Mouse (Mus musculus) kidney, adult 8-10 months (tissue): ENCODE results near the gene Bud31.
A peak's percentile ranks its signal among the peaks of the same experiment; 100 is the strongest.
"Not testable (repeated sequence)": the region's sequence is repeated elsewhere in the genome, so short reads cannot be mapped to it uniquely, and the experiment has no call there.

Source experiments
- DNase-seq, 2 experiments: peaks; one replicate each; pipeline ENCODE4 v3.0.0; 2022

The Bud31 gene

DNA sequence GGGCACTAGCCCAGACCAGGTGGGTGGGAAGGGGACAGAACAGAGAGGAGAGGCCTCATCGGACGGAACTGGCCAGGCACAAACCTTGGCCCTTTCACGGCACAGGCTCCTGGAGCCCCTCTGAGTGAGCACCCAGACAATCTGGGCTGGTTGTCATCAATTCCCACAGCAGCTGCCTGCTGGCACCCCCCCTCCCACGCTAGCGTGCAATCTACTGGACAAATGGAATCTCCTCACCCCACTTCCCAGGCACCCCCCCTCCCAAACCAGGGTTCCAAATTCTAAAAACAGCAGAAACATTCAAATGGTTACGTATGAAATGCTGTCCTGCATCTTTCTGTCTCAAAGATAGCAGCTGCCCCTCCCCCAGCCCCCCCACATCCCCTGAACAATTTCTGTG lies 10.4 kb upstream of the Bud31 start:
- DNase-seq = not testable (repeated sequence)

DNA sequence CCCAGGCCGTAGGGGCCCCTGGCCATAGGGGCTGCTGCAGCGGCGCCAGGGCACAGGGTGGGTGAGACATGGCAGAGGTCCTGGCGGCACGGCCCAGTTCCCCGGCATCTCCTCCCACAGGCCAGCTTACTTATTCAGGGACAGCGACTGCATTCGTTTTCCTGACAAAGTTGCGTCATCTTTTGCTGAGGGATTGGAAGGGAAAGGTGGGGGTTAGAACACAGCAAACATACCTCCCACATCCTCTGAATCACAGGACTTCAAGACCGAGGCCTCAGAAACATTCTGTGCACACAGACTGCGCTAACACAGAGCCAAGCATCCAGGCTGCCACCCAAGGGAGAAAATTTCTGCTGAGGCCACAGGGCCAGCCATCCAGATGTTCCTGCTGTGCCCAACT lies 10.0 kb upstream of the Bud31 start:
- DNase-seq = no peak

DNA sequence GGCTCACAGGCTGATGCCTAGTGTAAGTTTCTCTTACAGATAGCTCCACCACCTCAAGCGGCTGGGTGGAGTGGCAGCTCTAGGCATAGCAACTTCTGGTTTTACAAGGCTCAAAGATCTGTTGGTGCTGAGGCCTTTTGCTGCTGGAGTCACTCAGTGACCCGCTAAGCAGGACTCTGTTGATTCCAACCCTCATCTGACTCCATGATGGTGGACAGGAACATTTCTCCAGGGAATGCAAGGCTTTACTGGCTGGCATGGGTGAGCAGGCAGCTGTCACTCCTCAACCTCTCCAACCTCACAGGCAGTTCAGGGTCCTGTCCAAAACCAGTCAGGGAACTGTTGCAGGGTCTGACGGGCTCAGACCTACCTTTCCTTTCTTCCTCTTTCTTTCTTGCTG lies 9.2 kb upstream of the Bud31 start:
- DNase-seq = no peak

DNA sequence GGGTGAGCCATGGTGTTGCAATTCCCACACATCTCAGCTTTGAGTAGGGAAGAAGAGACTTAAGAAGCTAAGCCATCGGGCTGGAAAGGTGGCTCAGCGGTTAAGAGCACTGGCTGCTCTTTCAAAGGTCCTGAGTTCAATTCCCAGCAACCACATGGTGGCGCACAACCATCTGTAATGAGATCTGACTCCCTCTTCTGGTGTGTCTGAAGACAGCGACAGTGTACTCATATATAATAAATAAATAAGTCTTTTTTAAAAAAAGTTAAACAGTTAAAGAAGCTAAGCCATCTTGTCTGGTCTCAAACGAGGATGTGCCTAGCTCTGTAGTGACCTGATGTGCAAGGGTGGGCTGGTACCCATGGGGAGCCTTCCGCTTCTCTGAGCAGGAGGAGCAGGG lies 6.9 kb upstream of the Bud31 start:
- not testable (repeated sequence) for DNase-seq

DNA sequence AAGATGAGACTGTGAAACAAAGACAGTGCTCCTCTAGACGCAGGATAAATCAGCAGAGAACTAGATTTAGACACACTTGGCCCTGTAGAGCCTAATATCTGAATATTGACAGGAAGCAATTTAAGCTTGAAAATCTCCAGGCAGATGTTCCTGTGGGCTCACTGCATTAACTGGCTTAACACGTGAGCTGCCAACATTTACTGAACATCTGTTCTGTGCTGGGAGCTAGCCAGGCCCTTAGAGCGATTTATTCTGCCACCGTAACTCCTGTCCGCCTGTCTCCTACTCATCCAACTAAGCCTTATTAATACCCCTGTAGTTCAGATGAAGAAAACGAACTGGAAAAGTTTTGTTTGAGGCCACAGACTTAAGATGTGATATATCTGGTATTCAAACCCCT lies 1.3 kb upstream of the Bud31 start:
- DNase-seq = no peak

DNA sequence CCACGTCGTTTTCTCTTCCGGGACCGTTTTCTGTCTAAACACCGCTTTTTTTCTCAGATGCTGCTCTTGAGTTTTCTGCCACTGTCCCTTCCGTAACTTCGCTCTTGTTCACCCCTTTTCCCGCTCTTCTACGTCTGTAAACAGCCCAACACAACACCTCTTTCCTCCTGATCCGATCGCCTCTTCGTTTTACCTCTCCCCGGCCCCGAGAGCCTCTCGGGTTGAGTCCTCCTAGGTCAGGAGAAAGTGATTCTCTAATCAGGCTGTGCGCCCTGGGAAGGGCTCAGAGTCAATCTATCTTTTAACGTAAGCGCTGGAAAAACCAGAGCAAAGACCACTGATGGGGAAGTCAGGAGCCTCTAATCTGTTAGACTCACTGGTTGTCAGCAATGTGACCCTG lies 449 bp downstream of the Bud31 start:
- DNase-seq = no peak

DNA sequence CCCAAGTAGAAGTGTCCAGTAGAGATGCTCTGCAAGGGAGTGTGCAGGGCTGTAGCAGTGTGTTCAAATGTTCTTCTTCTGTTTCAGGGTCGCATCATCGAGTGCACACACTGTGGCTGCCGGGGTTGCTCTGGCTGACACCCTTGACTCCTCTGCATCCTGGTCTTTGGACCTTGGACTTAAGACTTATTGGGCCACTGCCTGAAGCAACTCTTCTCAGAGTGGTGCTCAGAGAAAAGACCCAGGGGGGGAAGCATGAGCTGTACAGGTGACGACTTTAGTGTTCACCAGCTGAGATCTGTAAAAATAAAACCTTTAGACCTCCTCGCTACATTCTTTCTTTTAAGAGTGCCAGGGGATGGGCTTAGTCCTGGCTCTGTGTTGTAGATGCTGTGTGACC lies 7.6 kb downstream of the Bud31 start:
- peak; percentile 60 to 66 for DNase-seq

DNA sequence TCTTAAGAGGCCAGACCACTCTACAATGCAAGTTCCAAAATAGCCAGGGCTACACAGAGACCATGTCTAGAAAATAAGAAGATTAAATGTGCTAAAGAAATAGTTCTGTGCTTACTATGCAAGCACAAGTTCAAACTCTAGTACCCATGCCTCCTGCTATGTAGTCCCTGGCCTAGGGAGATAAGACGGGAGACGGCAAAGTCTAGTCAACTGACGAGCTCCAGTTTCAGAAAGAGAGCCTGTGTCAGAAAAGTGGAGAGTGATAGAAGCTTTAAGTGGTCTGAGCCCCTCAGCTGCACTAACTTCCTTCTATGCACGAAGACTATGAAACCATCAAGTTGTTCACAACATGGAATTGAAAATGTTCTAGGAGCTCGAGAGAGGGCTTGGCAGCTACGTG lies 9.1 kb downstream of the Bud31 start:
- no peak for DNase-seq

DNA sequence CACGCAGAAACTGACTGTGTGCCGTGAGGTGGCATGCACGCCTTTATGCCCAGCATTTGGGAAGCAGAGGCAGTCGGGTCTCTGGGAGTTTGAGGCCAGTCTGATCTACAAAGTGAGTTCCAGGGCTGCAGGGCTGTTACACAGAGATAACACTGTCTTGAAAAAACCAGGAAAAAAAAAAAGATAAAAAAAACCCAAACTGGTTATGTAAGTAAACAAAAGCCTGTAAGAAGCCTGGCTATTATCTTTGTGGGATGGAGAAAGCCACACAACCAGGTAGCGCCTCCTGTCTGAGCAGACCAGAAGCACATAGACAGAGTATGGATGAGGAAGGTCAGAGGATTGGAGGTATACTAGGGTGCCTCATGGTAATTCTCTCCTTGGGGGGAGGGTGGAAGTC lies 12.5 kb downstream of the Bud31 start:
- no peak for DNase-seq

DNA sequence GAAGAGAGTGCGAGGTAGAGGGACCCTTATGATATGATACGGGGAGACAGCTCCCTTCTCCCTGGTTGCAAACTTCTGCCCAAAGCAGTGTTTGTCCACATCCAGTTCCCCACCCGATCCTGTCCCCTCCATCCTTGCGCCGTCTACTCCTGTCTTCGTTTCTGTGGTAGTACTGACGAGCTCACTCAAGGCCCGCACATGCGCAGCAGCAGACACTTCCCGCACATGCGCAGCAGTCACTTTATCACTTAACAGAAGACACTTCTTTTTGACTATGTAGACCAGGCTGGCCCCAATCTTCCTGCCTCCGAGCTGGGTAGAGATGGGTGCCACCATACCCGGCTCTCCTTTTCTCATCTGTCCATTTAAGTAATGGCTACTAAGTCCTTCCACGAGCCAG lies 21.2 kb downstream of the Bud31 start:
- no peak for DNase-seq

DNA sequence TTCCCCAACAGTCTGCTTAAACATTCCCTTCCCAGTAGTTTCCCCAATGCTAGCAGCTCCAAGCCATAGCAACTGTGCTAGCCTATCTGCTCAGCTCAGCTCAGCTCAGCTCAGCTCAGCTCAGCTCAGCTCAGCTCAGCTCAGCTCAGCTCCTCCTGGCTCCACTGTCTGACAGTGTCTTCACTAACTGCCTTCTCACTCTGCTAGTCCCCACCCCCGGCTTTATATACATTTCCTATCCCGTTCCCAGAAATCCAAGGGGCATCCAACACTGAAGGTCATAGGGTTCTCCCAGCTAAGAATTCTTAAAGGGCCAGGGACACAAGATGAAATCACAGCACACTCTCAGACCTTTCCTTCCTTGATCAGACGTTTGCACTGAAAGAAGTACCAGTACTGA lies 24.5 kb downstream of the Bud31 start:
- DNase-seq = peak; percentile 8 to 26

DNA sequence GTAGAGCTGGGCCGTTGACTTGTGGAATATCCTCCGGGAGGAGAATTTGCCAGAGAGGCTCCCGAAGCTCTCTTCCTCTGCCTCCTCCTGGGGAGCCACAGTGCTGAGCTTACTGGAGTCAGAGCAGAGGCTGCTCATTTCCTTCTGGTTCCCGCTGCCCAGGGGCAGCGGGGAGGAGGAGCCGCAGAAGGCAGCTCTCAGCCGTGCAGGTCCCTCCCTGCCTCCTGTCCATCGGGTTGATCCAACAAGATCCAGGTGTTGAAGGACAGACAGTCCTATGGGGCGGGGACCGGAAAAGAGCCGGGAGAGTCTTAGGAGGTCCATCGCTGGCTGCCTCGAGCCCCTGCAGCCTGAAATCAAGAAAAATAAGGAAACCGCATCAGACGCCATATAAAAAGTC lies 25.0 kb downstream of the Bud31 start:
- DNase-seq = no peak

DNA sequence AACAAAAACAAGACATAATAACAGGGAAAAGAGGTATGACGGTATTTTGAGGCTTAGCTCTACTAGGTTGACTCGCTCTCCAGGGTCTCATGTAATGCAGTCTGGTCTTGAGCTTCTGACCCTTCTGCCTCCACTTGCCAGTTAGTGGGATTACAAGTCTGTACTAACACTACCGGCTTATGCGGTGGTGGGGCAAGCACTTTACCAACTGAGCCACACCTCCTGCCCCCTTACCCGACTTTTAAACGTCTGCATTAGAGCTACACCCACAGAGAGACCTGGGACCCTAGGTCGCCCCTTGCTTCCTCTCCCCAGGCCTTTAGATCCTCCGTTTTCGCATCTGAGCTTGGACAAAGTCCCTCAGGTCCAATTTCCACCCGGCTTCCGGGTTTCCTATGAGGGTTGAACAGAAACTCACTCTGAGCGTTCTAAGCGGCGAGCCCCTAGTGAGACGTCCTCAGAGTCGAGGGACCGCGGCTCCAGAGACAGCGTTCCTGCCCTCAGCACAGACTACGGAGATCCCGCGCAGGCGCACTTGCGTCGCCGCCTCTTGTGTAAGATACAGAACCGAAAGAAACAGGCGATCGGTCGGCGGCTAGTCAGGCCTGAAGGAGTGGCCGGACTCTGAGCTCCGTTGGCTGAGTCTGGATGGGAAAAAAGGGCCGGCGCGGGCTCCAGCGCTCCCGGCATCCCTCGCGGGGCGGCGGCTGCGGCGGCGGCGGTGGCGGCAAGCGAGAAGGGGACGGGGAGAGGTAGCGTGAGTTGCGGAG lies 26.6 kb downstream of the Bud31 start, which contains the start of the genes Ptcd1 and Cpsf4:
Gene Ptcd1 (minus strand): TSS at position 573 of the 770 bp plus-strand sequence.
Gene Cpsf4 (plus strand): TSS at position 678 of the 770 bp plus-strand sequence.
- DNase-seq = peak; percentile 99 to 100

DNA sequence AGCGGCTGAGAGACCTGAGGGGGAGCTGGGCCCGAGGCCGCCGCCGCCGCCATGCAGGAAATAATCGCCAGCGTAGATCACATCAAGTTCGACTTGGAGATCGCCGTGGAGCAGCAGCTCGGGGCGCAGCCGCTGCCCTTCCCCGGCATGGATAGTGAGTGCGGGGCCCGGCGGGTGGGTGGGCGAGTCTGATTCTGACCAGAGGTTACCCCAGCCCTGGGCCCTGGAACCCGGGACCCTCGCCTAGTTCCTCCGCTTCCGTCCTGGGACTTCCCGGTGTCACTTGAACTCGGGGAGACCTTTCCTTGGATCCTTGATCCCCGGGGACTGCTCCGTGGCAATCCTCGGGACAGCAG lies 27.1 kb downstream of the Bud31 start:
- no peak for DNase-seq

DNA sequence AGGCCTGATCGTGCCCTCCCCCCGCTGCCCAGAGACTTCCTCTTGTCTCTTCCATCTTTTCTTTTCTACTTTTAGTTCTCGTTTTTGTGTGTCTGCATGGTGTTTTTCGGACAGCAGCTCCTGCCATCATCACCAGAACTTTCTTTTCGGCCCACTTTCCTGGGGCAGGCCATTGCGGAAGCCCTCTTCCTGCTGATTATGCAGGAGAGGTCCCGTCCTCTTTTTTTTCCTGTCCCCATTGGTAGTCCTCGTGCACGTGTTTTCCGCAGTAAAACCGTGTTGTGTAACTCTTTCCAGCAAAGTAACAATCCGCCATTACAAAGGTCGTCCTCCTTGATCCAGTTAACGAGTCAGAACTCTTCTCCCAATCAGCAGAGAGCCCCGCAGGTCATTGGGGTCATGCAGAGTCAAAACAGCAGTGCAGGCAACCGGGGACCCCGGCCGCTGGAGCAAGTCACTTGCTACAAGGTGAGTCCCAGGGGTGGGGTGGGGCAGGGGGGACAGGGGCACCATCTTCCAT lies 38.4 kb downstream of the Bud31 start:
- DNase-seq = no peak

DNA sequence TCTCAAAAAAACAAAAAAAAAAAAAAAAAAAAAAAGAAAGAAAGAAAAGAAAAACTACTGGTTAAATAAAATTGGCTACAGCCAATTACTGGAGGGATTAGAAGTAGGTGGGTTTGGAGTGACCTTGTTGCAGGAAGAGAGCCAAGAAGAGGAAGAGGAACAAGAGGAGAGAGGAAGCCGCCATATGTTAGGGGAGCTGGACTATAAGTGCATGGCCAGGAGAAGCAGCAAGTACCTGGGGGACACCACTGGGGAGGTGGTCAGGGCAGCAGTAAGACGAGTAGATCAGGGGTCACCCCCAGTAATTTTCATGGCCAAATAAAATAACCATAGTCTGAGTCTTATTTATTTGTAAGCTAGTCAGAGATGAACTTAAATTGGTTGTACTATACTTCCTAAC lies 45.1 kb downstream of the Bud31 start:
- no peak for DNase-seq

DNA sequence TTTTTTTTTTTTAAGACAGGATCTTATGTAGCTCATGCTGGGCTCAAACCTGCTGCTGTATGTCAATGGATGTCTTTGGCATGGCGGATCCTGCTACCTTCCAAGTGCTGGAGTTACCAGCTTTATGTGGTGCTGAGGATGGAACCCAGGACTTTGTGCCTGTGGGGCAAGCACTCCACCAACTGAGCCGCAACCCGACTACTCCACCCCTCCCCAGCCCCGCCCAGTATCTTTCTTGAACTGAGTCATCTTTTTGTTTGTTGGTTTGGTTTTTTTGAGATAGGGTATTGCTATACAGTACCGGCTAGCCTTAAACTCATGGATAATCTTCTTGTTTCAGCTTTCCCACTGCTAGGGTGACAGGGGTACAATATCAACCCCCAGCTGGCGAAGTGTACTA lies 49.3 kb downstream of the Bud31 start:
- DNase-seq = no peak

DNA sequence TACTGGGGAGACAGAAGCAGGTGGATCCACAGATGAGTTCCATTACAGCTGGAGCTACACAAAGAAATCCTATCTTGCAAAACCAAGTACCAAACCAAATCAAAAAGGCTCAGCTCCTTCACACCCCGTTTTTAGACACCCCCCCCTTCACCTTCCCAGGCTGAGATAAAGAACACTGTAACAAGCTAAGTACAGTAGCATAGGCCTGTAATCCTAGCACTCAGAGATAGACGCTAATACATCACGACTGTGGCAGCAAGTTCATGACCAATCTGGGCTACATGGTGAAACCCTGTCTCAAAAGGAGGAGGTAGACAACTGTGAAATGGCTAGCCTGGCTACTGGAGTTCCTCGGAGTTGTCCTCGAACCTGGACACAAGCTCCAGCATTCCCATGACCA lies 50.2 kb downstream of the Bud31 start:
- no peak for DNase-seq

DNA sequence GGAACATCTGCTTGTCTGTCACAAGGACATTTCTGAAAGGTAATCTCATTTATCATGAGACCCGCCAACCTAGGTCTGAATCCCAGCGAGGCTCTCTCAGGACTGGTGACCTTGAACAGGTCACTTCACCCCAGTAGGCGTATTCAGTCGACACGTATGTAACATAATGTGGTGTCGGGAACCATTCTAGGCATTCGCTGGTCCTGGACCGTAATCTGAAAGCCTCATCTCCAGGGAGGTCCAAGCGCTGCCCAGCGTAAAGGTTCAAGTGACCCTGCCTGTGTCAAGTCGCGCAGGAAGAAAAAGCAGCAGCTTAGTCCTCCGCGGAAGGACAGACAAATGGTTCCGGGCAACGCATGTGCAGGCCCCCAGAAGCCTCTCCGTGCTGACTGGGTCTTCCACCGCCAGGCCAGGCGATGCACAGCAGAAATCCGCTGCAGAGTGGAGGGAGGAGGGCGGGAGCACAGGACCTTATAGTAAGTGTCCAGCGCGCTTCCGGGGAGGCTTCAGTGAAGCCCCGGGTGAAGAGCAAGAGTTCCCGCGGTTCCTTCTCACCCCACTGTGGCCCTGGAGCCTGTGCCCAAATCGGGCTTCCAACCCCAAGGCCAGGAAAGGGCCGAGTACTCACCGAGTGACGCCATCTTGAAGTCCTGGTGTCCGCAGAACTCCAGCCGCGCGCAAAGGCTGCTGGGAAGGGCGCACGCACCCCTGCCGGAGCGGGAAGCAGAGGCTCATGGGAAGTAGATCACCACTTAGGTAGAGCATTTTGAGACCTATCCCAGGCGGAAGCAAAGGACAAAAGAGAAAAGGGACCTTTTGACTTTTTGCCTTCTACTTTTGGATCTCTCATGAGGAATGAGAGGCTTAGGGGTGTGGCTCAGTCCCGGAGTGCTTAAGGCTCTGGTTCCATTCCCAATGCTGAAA lies 51.0 kb downstream of the Bud31 start:
- DNase-seq = peak; percentile 92 to 94

DNA sequence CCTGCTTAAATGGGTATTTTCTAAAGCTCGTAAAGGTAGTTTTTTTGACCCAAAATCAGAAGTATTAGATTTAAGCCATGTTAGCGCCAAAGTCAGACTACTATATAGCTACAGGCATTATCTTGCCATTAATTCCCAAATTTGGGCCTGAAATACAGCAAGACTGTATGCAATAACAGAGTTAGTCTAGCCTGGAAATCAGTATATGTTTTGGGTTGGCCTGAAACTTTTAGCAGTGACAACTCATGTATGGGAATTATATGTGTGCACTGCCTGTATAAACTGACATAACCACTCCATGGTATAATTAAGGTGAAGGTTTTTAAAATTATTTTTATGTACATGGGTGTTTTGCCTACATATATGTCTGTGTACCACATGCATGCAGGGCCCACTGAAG lies 51.8 kb downstream of the Bud31 start, which contains the start of gene Atp5j2:
Gene Atp5j2 (minus strand): TSS at position 101 of the 400 bp plus-strand sequence.
- no peak for DNase-seq
